Mouse (Mus musculus): ENCODE data around the gene 0610010K14Rik. TPM values are rescaled to one million over a fixed set of nuclear protein-coding genes. Genes with fewer than 3 reads are reported as not detected.
A peak's percentile ranks its signal among the peaks of the same experiment; 100 is the strongest.

0610010K14Rik gene
- total and polyA plus RNA-seq, 2 experiments from 2014 or later: 47.7 to 102 TPM

DNA sequence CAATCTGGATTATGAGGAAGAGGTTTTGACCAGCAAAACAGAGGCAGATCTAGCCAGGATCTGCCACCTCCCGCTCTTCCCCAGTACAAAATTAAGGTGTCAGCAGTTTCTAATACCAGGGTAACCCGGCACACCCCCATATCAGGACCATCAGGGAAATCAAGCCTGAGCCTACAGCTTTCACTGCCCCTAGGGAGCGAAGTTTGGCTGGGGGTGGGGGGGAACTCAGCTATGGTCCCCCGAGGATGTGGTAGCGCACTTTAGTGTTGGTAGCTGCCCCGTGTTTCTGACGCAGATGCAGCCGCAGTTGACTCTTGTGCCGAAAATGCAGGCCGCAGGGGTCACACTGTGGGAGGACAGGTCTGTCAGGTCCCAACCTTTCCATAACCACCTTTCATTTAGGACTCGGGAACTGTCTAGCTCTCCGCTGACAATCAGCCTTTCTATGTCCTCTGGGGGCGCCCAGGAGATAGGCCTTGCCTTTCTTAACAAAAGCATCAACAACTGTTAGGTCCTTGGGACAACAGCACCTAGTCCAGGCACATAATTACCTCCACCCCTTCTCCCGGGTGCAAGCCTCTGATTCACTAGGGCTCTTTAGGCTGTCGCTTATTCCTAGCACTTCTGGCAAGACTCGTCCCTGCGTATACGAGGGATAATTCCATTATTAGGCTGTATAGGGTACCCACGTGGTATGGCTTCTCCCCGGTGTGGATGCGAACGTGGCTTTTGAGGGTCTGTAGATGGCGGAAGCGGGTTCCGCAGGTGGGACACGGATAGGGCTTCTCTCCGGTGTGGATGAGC, 11.7 kb downstream of the 0610010K14Rik start:
- no peak for TF ChIP-seq CTCF (IDR thresholded peaks at IDR 0.05; ENCODE audit: low read depth)
- no peak for TF ChIP-seq EP300 (IDR thresholded peaks at IDR 0.05; ENCODE audit: low read depth)
- Histone ChIP-seq H3K27me3 (ENCODE audit: control insufficient read depth, insufficient read depth, low read length) (peaks cover 44% of the 10 kb centered on the region), H3K4me3 (ENCODE audit: low read depth, low read length) (peak overlapping the region; percentile 51), H3K27ac (ENCODE audit: low read depth) (peak overlapping the region; percentile 90), H3K4me1 (ENCODE audit: control insufficient read depth, insufficient read depth) (0 out of 2 replicates have a peak, but pooled peaks cover 11% of the 10 kb centered on the region), H3K36me3 (replicated peaks; ENCODE audit: control insufficient read depth, insufficient read depth, low read length) (peaks cover 9% of the 10 kb centered on the region), H3K4me2 (ENCODE audit: low read depth, low read length) (peak overlapping the region; percentile 60), H3K9me3 (replicated peaks; ENCODE audit: control insufficient read depth, low read length) (no peaks in the 10 kb centered on the region), H3K9ac (replicated peaks; ENCODE audit: low read depth, low read length) (peak overlapping the region; percentile 65)
- WGBS: 25% methylated on average over 27 of the region's 27 CpGs
- DNase-seq (ENCODE audit: low spot score): no peak
- no peak for ATAC-seq (ENCODE audit: insufficient read depth, low read depth)

DNA sequence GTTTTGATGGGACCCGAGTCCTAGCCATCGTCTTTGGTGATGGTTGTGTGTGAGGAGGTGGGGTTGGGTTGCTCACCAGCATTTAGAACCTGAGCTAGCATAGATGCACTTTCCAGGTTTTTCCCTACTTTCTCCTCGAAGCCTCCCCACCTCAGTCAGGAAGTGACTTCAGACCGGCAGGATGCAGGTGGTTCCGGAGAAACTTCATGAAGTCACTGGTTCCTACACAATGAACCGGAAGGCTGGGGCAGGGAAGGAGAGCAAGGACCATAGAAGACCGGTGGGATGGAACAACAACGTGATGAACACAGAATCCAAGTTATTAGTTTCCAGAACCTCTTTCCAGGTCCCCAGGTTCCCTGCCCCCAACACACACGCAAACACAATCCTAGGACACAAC, 14.0 kb downstream of the 0610010K14Rik start:
- Histone ChIP-seq H3K27me3 (ENCODE audit: control insufficient read depth, insufficient read depth, low read length) (peaks cover 30% of the 10 kb centered on the region), H3K4me1 (ENCODE audit: control insufficient read depth, insufficient read depth) (peaks cover 17% of the 10 kb centered on the region; the same call in 1 of the 2 replicates), H3K4me2 (ENCODE audit: low read depth, low read length) (no peak overlapping the region), H3K9me3 (replicated peaks; ENCODE audit: control insufficient read depth, low read length) (no peaks in the 10 kb centered on the region), H3K36me3 (replicated peaks; ENCODE audit: control insufficient read depth, insufficient read depth, low read length) (peaks cover 9% of the 10 kb centered on the region), H3K27ac (ENCODE audit: low read depth) (peak overlapping the region; percentile 90), H3K9ac (replicated peaks; ENCODE audit: low read depth, low read length) (no peak overlapping the region), H3K4me3 (ENCODE audit: low read depth, low read length) (no peak overlapping the region)
- 60% methylated on average over 9 of the region's 9 CpGs for WGBS
- ATAC-seq (ENCODE audit: insufficient read depth, low read depth) (peak; percentile 12; the same call in 1 of the 2 replicates), DNase-seq (ENCODE audit: low spot score) (peak; percentile 79)
- peak; percentile 99 for TF ChIP-seq EP300 (IDR thresholded peaks at IDR 0.05; ENCODE audit: low read depth)
- TF ChIP-seq CTCF (IDR thresholded peaks at IDR 0.05; ENCODE audit: low read depth): no peak

DNA sequence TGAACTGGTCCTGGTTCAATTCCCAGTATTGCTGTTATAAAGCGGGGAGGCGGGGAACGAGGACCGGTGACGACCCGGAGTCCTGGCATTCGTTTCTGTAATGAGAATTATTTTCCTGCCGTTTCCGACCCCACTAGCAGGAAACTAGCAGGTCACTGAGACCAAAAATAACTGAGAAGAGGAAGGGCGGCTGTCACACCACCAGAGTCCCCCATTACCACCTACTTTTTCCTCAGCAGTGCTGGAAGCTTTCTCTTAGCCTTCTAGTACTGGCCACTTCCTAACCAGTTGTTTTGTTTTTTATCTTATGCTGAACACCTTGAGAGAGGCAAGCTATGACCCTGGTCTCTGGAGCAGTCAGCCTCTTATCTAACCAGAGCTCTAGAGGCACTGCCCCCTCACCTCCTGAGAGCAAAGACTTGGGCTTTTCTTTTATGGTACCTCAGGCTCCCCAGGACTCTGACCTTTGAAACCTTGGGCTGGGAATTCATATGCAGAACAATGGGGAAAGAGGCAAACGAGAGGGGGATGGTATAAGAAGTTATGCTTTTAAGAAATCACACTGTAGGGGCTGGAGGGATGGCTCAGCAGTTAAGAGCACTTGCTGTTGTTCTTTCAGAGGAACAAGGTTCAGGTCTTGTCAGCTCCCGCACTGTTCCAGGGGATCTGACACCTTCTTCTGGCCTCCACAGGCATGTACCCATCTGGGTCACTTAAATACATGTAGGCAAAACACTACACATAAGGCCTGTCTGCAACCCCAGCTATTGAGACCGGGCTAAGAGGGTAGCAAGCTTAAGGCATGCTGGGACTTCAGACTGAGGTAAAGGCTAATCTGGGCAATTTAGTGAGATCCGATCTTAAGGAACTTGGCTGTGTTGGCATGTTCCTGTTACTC, 15.9 kb downstream of the 0610010K14Rik start:
- 13% methylated on average over 14 of the region's 14 CpGs for WGBS
- TF ChIP-seq EP300 (IDR thresholded peaks at IDR 0.05; ENCODE audit: low read depth) (peak; percentile 61; the same call in 1 of the 2 replicates), CTCF (IDR thresholded peaks at IDR 0.05; ENCODE audit: low read depth) (no peak)
- DNase-seq (ENCODE audit: low spot score): peak; percentile 66

DNA sequence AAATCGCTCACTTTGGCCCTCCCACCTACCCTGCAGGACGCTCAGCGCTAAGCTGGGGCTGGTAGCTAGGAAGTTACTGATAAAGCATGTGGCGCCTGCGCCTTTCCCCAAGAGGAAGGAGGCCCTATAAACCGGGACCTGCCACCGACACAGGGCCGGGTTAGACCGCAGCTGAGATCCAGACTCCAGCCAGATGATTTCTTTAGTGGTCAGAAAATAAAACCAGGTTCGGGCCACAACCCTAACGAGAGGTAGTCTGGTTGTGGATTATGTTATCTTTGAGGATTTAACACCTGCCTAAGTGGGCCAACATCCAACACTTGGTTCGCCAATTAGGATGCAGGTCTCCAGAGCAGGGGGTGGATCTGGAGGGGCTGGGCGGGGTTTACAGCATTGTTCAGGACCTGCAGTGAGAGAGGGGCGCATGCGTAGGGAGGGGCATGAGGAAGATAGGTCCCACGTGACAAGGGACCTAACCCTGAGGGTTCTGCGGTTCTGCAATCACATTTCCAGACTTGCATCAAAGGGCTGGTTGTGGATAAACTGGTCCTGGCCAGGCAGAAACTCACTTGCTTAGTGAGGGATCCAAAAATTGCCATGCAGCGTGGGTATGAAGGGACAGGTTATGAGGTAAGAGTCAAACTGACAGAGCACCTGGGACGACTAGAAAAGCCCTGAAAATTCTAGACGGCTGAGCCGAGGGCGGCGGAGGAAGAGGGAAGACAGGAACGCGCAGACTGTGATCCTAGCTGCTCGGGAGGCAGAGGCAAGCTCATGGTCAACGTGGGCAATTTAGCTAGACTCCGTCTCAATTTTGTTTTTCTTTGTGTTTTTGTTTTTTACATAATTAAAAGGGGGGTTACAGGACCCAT, 16.7 kb downstream of the 0610010K14Rik start, which contains the start of gene Slc16a13:
Gene Slc16a13 (minus strand): TSS at position 334 of the 872 bp plus-strand sequence.
- DNase-seq (ENCODE audit: low spot score) (peak; percentile 94), ATAC-seq (ENCODE audit: insufficient read depth, low read depth) (peak; percentile 95)
- H3K36me3 ChIP-seq (replicated peaks; ENCODE audit: control insufficient read depth, insufficient read depth, low read length): peaks cover under 1% of the 10 kb centered on the region; the same call in 1 of the 2 replicates
- H3K9me3 ChIP-seq (replicated peaks; ENCODE audit: control insufficient read depth, low read length): no peaks in the 10 kb centered on the region
- peaks cover 13% of the 10 kb centered on the region; the same call in 1 of the 2 replicates for H3K4me1 ChIP-seq (ENCODE audit: control insufficient read depth, insufficient read depth)
- H3K4me2 ChIP-seq (ENCODE audit: low read depth, low read length): peak within 1 kb of the TSS; percentile 93
- no peak for TF ChIP-seq EP300 (IDR thresholded peaks at IDR 0.05; ENCODE audit: low read depth)
- no peak for TF ChIP-seq CTCF (IDR thresholded peaks at IDR 0.05; ENCODE audit: low read depth)
- peak within 1 kb of the TSS; percentile 59 for H3K9ac ChIP-seq (replicated peaks; ENCODE audit: low read depth, low read length)
- peaks cover 14% of the 10 kb centered on the region for H3K27me3 ChIP-seq (ENCODE audit: control insufficient read depth, insufficient read depth, low read length)
- peak within 1 kb of the TSS; percentile 79 for H3K27ac ChIP-seq (ENCODE audit: low read depth)
- H3K4me3 ChIP-seq (ENCODE audit: low read depth, low read length): peak within 1 kb of the TSS; percentile 48
- WGBS: under 1% methylated on average over 28 of the region's 28 CpGs

More for the DNA sequence above, 15.9 kb downstream of the 0610010K14Rik start:
- peak overlapping the region; percentile 93 for H3K4me2 ChIP-seq (ENCODE audit: low read depth, low read length)
- H3K9ac ChIP-seq (replicated peaks; ENCODE audit: low read depth, low read length): peak overlapping the region; percentile 54
- H3K4me3 ChIP-seq (ENCODE audit: low read depth, low read length): peak overlapping the region; percentile 48
- H3K36me3 ChIP-seq (replicated peaks; ENCODE audit: control insufficient read depth, insufficient read depth, low read length): peaks cover 9% of the 10 kb centered on the region
- peak; percentile 24 for ATAC-seq (ENCODE audit: insufficient read depth, low read depth)
- H3K27me3 ChIP-seq (ENCODE audit: control insufficient read depth, insufficient read depth, low read length): peaks cover 14% of the 10 kb centered on the region
- no peaks in the 10 kb centered on the region for H3K9me3 ChIP-seq (replicated peaks; ENCODE audit: control insufficient read depth, low read length)
- H3K27ac ChIP-seq (ENCODE audit: low read depth): peak overlapping the region; percentile 79
- peaks cover 17% of the 10 kb centered on the region; the same call in 1 of the 2 replicates for H3K4me1 ChIP-seq (ENCODE audit: control insufficient read depth, insufficient read depth)
